Mouse (Mus musculus) forebrain, postnatal 0 days (tissue): Measurements from ENCODE around the gene Ccdc113. TPM values are rescaled to one million over a fixed set of nuclear protein-coding genes. Genes with fewer than 3 reads are reported as not detected.

Source experiments
- ATAC-seq: fragments of 200-750 bp; cut with Nextera tagmentation; 2 replicates; pipeline ENCODE4 v1.8.0; 2017; ENCODE audit warnings: mild to moderate bottlenecking, moderate library complexity
- DNase-seq: peaks from one replicate; pipeline ENCODE4 v3.0.0-alpha.2; 2015
- H3K27ac ChIP-seq: fragments of 300-500 bp; sonication (generic); 2 replicates; pipeline ENCODE4 v1.5.1; 2014; ENCODE audit warnings: low read depth, mild to moderate bottlenecking, antibody characterized with exemption, low read length, moderate library complexity, mixed read lengths
- H3K27me3 ChIP-seq: fragments of 300-500 bp; sonication (generic); 2 replicates; pipeline ENCODE4 v1.6.1; 2014; ENCODE audit warnings: mild to moderate bottlenecking, low read length, mixed read lengths; ENCODE audit not compliant: insufficient read depth
- H3K36me3 ChIP-seq: fragments of 300-500 bp; sonication (generic); 2 replicates; pipeline ENCODE4 v1.6.1; 2014; ENCODE audit warnings: mild to moderate bottlenecking, moderate library complexity; ENCODE audit not compliant: insufficient read depth
- H3K4me1 ChIP-seq: fragments of 300-500 bp; sonication (generic); 2 replicates; pipeline ENCODE4 v1.6.1; 2014; ENCODE audit warnings: antibody characterized with exemption; ENCODE audit not compliant: insufficient read depth
- H3K4me2 ChIP-seq: fragments of 300-500 bp; sonication (generic); 2 replicates; pipeline ENCODE4 v1.6.1; 2014; ENCODE audit warnings: low read depth, mild to moderate bottlenecking, moderate library complexity
- H3K4me3 ChIP-seq: fragments of 300-500 bp; sonication (generic); 2 replicates; pipeline ENCODE4 v1.5.1; 2014; ENCODE audit warnings: low read depth, low read length, mixed read lengths
- H3K9ac ChIP-seq: fragments of 300-500 bp; sonication (generic); 2 replicates; pipeline ENCODE4 v1.6.1; 2014; ENCODE audit warnings: mild to moderate bottlenecking
- H3K9me3 ChIP-seq: fragments of 300-500 bp; sonication (generic); 2 replicates; pipeline ENCODE4 v1.6.1; 2016; ENCODE audit warnings: low read length
- CTCF ChIP-seq: sonication (generic); IDR thresholded peaks from 2 replicates; pipeline ENCODE4 v1.5.1; 2016; ENCODE audit warnings: antibody characterized with exemption, control low read depth, low read depth
- WGBS: fragments of 180-500 bp; shearing (Covaris S2); extraction: QIAGEN DNeasy Blood & Tissue Kit; methylation state at CpG from one replicate; pipeline ENCODE4 v1.1.7; 2014; 5-methylcytosine and 5-hydroxymethylcytosine counted together
- polyA plus RNA-seq: library from polyadenylated mRNA; unstranded; fragments of >200 nt; fragmentation: Nextera tagmentation; extraction: Ambion mirVana; gene quantifications from 2 replicates; pipeline ENCODE4 v1.2.1, GENCODE M21; 2015
- total RNA-seq: library from RNA; depleted of rRNA; stranded (reverse); fragments of >200 nt; gene quantifications from 2 replicates; pipeline ENCODE4 v1.2.3, GENCODE M21; 2014

Gene Ccdc113
- total and polyA plus RNA-seq, 2 experiments from 2014 or later: 3.7 to 5.3 TPM

DNA sequence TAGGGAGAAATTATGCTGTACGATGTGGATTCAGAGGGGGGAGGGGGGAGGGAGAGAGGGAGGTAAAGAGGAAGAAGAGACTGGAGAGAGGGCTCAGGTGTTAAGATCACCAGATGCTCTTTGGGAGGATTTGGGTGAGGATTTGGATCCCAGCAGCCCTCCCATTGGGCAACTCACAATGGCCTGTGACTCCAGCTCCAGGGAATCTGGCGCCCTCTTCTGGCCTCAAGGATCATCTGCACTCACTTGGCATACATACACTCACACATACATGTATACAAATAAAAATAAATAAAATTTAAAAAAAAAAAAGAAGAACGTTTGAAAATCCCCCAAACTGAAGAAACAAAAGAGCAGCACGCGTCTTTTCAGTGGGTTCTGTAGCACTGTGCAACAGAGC lies 27.6 kb upstream of the Ccdc113 start:
- Histone ChIP-seq H3K4me1 (no peaks in the 10 kb centered on the region), H3K27me3 (no peaks in the 10 kb centered on the region), H3K4me2 (no peak overlapping the region), H3K9ac (no peak overlapping the region), H3K27ac (no peak overlapping the region; the same call in 1 of the 2 replicates), H3K4me3 (no peak overlapping the region), H3K36me3 (no peaks in the 10 kb centered on the region), H3K9me3 (no peaks in the 10 kb centered on the region)
- DNase-seq (no peak), ATAC-seq (no peak)
- WGBS: 73% methylated on average over 5 of the region's 5 CpGs
- 0 out of 2 replicates have a peak, but pooled peaks have one; percentile 28 for TF ChIP-seq CTCF

DNA sequence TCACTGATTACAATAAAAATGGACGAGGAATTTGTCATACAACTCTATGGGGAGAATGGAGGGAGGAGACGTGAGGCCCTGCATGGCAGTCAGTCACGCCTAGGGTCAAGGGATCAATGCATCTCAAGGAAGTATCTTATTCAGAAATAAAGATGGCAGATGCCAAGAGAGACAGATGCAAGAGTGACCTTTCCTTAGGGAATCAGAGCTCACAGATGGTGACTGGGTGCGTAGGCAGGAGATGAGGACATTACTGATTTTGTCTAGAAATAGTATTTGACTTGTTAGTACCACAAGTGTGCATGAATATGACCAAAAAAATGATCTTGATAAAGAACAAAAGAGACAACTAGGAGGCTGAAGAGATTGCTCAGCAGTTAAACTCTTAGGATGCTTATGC lies 21.6 kb upstream of the Ccdc113 start:
- no peaks in the 10 kb centered on the region for H3K4me1 ChIP-seq
- no peak for TF ChIP-seq CTCF
- H3K27me3 ChIP-seq: no peaks in the 10 kb centered on the region
- no peak overlapping the region for H3K4me2 ChIP-seq
- no peak overlapping the region for H3K9ac ChIP-seq
- no peaks in the 10 kb centered on the region for H3K36me3 ChIP-seq
- ATAC-seq (no peak), DNase-seq (no peak)
- no peak overlapping the region for H3K4me3 ChIP-seq
- H3K27ac ChIP-seq: no peak overlapping the region
- H3K9me3 ChIP-seq: no peaks in the 10 kb centered on the region
- 55% methylated on average over 4 of the region's 4 CpGs for WGBS

DNA sequence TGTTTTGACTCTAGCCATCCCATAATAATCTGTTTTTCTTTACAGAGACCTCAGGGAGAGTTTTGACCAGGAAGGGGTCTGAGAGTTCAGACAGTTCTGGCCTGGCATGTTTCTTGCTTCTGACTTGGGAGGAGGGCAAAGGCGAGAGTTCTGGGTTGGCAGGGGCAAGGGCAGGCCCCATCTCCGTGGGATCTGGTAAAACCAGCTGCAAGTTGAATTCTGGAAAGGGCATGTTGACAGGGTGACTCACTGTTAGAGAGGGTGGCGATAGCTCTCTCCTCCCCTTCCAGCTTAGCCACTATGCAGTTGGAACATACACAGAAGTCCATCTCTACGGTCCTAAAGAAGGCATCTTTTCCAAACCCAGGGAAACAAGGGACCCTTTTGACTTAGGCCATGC lies 20.7 kb upstream of the Ccdc113 start:
- no peaks in the 10 kb centered on the region for H3K4me1 ChIP-seq
- H3K4me2 ChIP-seq: no peak overlapping the region
- no peak for DNase-seq
- TF ChIP-seq CTCF: no peak
- H3K9ac ChIP-seq: no peak overlapping the region
- H3K9me3 ChIP-seq: no peaks in the 10 kb centered on the region
- no peak overlapping the region for H3K27ac ChIP-seq
- no peak for ATAC-seq
- H3K4me3 ChIP-seq: no peak overlapping the region
- H3K27me3 ChIP-seq: no peaks in the 10 kb centered on the region
- 77% methylated on average over 4 of the region's 4 CpGs for WGBS
- no peaks in the 10 kb centered on the region for H3K36me3 ChIP-seq

DNA sequence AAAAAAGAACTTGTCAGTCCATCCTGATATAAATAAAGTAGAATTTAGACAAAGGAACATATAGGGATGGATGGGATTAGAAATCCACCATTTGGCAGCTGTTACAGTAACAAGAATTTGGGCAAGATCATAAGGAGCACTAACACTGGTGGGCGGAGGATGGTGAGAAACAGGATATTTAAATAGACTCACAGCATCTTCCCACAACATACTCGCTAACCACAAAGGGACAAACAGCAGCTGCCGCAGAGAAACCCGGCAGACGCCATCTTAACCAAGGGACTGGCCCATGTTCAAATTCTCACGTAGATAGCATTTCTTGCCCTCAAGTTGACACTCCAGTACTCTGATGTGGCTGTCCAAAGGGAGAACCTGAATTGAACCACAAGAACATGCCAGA lies 17.0 kb upstream of the Ccdc113 start:
- H3K4me2 ChIP-seq: no peak overlapping the region
- ATAC-seq: no peak
- no peak for DNase-seq
- H3K27me3 ChIP-seq: no peaks in the 10 kb centered on the region
- WGBS: 81% methylated on average over 6 of the region's 6 CpGs
- H3K36me3 ChIP-seq: no peaks in the 10 kb centered on the region
- H3K4me3 ChIP-seq: no peak overlapping the region
- no peak overlapping the region for H3K27ac ChIP-seq
- no peak overlapping the region for H3K9ac ChIP-seq
- no peaks in the 10 kb centered on the region for H3K4me1 ChIP-seq
- no peak for TF ChIP-seq CTCF
- no peaks in the 10 kb centered on the region for H3K9me3 ChIP-seq

DNA sequence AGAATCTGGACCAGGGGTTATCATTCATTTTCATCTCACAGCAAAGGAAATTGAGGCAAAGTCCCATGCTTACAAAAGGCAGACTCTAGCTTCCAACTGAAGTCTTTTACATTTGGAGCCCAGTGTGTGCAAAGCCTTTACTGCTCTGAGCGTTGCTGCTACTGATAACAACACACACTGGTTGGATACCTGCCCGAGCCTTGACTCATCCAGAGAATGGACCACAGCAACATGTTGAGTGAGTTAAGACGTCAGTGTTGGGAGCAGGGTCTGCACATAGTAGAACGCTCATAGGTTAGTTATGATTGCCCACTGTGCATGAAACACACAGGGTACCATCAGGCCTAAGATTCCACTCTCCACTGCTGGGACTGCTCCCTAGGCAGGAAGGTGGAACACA lies 9.9 kb upstream of the Ccdc113 start:
- Histone ChIP-seq H3K36me3 (no peaks in the 10 kb centered on the region), H3K27me3 (no peaks in the 10 kb centered on the region), H3K9ac (no peak overlapping the region), H3K9me3 (no peaks in the 10 kb centered on the region), H3K4me1 (no peaks in the 10 kb centered on the region), H3K4me2 (no peak overlapping the region), H3K27ac (no peak overlapping the region), H3K4me3 (no peak overlapping the region)
- WGBS: 92% methylated on average over 4 of the region's 4 CpGs
- DNase-seq (no peak), ATAC-seq (no peak)
- no peak for TF ChIP-seq CTCF

DNA sequence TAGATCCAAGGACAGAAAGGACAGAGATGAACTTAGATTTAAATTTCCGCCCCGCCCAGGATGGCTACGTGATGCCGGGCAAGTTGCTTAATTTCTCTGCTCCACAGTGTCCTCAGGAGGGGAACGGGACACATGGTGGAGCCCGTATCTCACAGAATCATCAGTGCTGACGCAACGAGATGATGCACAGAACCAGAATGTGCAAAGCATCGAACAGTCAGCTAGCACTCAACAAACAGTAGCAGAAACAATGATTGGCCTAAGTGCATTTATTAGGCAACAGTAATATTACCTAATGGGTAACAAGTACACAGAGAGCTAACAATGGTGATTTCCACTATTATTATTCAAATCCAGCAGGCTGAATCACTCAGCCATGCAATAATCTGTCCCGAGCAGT lies 5.7 kb upstream of the Ccdc113 start:
- Histone ChIP-seq H3K9me3 (no peaks in the 10 kb centered on the region), H3K27me3 (no peaks in the 10 kb centered on the region), H3K9ac (no peak overlapping the region), H3K4me3 (no peak overlapping the region), H3K27ac (no peak overlapping the region), H3K4me2 (no peak overlapping the region), H3K4me1 (no peaks in the 10 kb centered on the region), H3K36me3 (no peaks in the 10 kb centered on the region)
- DNase-seq: no peak
- no peak for TF ChIP-seq CTCF
- 80% methylated on average over 10 of the region's 10 CpGs for WGBS
- ATAC-seq: no peak

DNA sequence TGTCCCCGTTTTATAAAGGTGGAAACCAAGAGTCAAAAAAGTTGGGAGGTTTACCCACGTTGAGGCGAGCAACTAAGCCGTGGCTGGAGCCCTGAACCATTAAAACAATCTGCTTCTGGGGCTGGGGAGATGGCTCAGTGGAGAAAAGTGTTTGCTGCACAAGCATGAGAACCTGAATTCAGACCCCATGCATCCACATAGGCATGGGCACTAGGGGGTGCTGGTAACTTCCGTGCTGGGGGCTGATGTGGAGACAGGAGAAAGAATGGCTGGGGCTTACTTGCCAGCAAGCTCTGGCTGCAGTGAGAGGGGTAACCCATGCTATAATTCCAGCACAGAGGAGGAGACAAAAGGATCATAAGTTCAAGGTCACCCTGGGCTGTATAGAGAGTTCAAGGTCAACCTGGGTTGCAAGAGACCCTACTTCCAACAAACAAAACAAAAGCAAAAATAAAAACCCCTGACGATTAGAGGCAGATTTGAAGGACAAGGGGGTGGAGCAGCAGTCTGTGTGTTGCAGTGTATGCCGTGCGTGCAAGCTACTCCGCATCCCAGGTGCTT lies 5.1 kb upstream of the Ccdc113 start:
- DNase-seq (no peak), ATAC-seq (no peak)
- Histone ChIP-seq H3K4me2 (no peak overlapping the region), H3K9ac (no peak overlapping the region), H3K4me1 (no peaks in the 10 kb centered on the region), H3K27ac (no peak overlapping the region), H3K9me3 (no peaks in the 10 kb centered on the region), H3K4me3 (no peak overlapping the region), H3K36me3 (no peaks in the 10 kb centered on the region), H3K27me3 (no peaks in the 10 kb centered on the region)
- peak; percentile 22; the same call in 1 of the 2 replicates for TF ChIP-seq CTCF
- 61% methylated on average over 9 of the region's 9 CpGs for WGBS
